Mouse (Mus musculus) liver, embryonic 14.5 days (tissue): ENCODE results near the gene Csta1.

ENCODE experiments used
- CTCF ChIP-seq: IDR thresholded peaks from 2 replicates; pipeline ENCODE4 v1.5.1; 2016; ENCODE audit warnings: antibody characterized with exemption, low read depth, control low read depth
- EP300 ChIP-seq: IDR thresholded peaks from 2 replicates; pipeline ENCODE4 v1.6.1; 2016; ENCODE audit warnings: antibody characterized with exemption, low read depth

- no peak for TF ChIP-seq CTCF
- TF ChIP-seq EP300 = no peak
These were observed 43.2 kb downstream of the Csta1 start for GRCm38 (mm10) chr16:36087846-36088245.
